Comparison of ENCODE assay signal across 8 mouse cellular contexts in the genomic region with DNA sequence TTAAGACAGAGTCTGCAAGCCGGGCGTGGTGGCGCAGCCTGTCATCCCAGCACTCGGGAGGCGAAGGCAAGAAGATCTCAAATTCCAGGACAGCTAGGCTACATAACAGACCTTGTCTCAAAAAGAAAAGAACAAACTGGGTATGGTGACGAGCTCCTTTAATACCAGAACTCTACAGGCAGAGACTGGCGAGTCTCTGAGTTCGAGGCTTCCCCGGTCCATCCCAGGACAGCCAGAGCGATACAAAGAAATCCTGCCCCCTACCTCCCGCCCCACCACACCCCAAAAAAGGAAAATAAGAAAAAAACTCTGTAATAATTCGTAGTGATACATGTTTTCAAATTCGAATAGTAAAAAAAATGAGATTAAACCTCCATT. TPM values are rescaled to one million over a fixed set of nuclear protein-coding genes. Genes with fewer than 3 reads are reported as not detected.
DNase-seq lines count a peak whose midpoint lies in the region; ATAC-seq and TF ChIP-seq lines count a peak whose summit lies in the region.

No protein-coding gene starts in this region.

- peak overlapping the region; percentile 99 for H3K4me3 ChIP-seq in lung, adult 2 months (replicated peaks; ENCODE audit: extremely low read depth, low read depth, low read length)
- H3K4me3 ChIP-seq in embryonic facial prominence, embryonic 12.5 days, result peak overlapping the region; percentile 85
- H3K4me3 ChIP-seq in intestine, embryonic 14.5 days (ENCODE audit: low read depth, low read length), result peak overlapping the region; percentile 68
- peak overlapping the region; percentile 79 for H3K4me3 ChIP-seq in neural tube, embryonic 12.5 days

- H3K4me2 ChIP-seq in embryonic facial prominence, embryonic 12.5 days (replicated peaks), result peak overlapping the region; percentile 80
- peak overlapping the region; percentile 75 for H3K4me2 ChIP-seq in intestine, embryonic 14.5 days (ENCODE audit: low read length)
- peak overlapping the region; percentile 74 for H3K4me2 ChIP-seq in neural tube, embryonic 12.5 days (replicated peaks)

- no peak for DNase-seq in lung, adult 2 months
- DNase-seq in lung, postnatal 10 days, result no peak
- no peak for DNase-seq in intestine, embryonic 14.5 days (ENCODE audit: low spot score)
- no peak for DNase-seq in thymus, postnatal 14 days
- no peak for DNase-seq in urinary bladder, postnatal 36 days (ENCODE audit: low spot score in 2 of 2)
- no peak for DNase-seq in thymus, postnatal 10 days (ENCODE audit: low spot score in 2 of 2)

- H3K27me3 ChIP-seq in embryonic facial prominence, embryonic 12.5 days, result no peaks in the 10 kb centered on the region
- no peaks in the 10 kb centered on the region for H3K27me3 ChIP-seq in intestine, embryonic 14.5 days (replicated peaks; ENCODE audit: control insufficient read depth, insufficient read depth, low read length)
- no peaks in the 10 kb centered on the region for H3K27me3 ChIP-seq in neural tube, embryonic 12.5 days (replicated peaks)

- no peak for TF ChIP-seq CTCF in lung, adult 2 months (IDR thresholded peaks at IDR 0.05; ENCODE audit: insufficient read depth, low read length)

- no peaks in the 10 kb centered on the region for H3K9me3 ChIP-seq in embryonic facial prominence, embryonic 12.5 days
- no peaks in the 10 kb centered on the region for H3K9me3 ChIP-seq in intestine, embryonic 14.5 days (ENCODE audit: control insufficient read depth, low read length)
- no peaks in the 10 kb centered on the region for H3K9me3 ChIP-seq in neural tube, embryonic 12.5 days

- ATAC-seq in embryonic facial prominence, embryonic 12.5 days (ENCODE audit: insufficient number of reproducible peaks, insufficient read depth, low FRiP score, low TSS enrichment), result no peak
- ATAC-seq in intestine, embryonic 14.5 days (replicated peaks; ENCODE audit: low FRiP score, low TSS enrichment, low read depth), result no peak
- no peak for ATAC-seq in neural tube, embryonic 12.5 days (ENCODE audit: low FRiP score, low read depth)

- H3K36me3 ChIP-seq in embryonic facial prominence, embryonic 12.5 days, result peaks cover 42% of the 10 kb centered on the region
- peaks cover 35% of the 10 kb centered on the region for H3K36me3 ChIP-seq in intestine, embryonic 14.5 days (ENCODE audit: control insufficient read depth, insufficient read depth, low read length)
- peaks cover 33% of the 10 kb centered on the region for H3K36me3 ChIP-seq in neural tube, embryonic 12.5 days

- H3K27ac ChIP-seq in embryonic facial prominence, embryonic 12.5 days, result peak overlapping the region; percentile 95
- H3K27ac ChIP-seq in intestine, embryonic 14.5 days (ENCODE audit: low read depth), result peak overlapping the region; percentile 96
- H3K27ac ChIP-seq in neural tube, embryonic 12.5 days, result peak overlapping the region; percentile 63; the same call in 1 of the 2 replicates

- WGBS in lung, adult 2 months, result 3% methylated on average over 13 of the region's 13 CpGs
- 6% methylated on average over 13 of the region's 13 CpGs for whole genome bisulfite sequencing in embryonic facial prominence, embryonic 12.5 days
- 4% methylated on average over 13 of the region's 13 CpGs for WGBS in intestine, embryonic 14.5 days
- 7% methylated on average over 13 of the region's 13 CpGs for WGBS in neural tube, embryonic 12.5 days

- H3K4me1 ChIP-seq in lung, adult 2 months (ENCODE audit: control insufficient read depth, insufficient read depth, low read length), result peaks cover 3% of the 10 kb centered on the region
- peaks cover 8% of the 10 kb centered on the region for H3K4me1 ChIP-seq in embryonic facial prominence, embryonic 12.5 days
- peaks cover 6% of the 10 kb centered on the region for H3K4me1 ChIP-seq in intestine, embryonic 14.5 days (replicated peaks; ENCODE audit: control insufficient read depth, insufficient read depth, low read length)
- peaks cover 10% of the 10 kb centered on the region for H3K4me1 ChIP-seq in neural tube, embryonic 12.5 days

- H3K9ac ChIP-seq in embryonic facial prominence, embryonic 12.5 days, result peak overlapping the region; percentile 74
- H3K9ac ChIP-seq in intestine, embryonic 14.5 days (ENCODE audit: low read length), result peak overlapping the region; percentile 93
- peak overlapping the region; percentile 81 for H3K9ac ChIP-seq in neural tube, embryonic 12.5 days

- no peak for TF ChIP-seq POLR2A in lung, adult 2 months (IDR thresholded peaks at IDR 0.05; ENCODE audit: borderline replicate concordance, extremely low read depth, low read depth, low read length)

RNA-seq across cellular contexts. Expression of a gene that starts 0.9 kb away (rescaled TPM):
- polyA plus RNA-seq in lung, adult 2 months (2012; rRNA removed), result 10.4 and 13.4 TPM in 2 replicates
- polyA plus RNA-seq in embryonic facial prominence, embryonic 12.5 days (2016; fragmentation: Nextera tagmentation; extraction: Ambion mirVana), result 27.0 and 30.3 TPM in 2 replicates
- 21.4 and 26.5 TPM in 2 replicates for polyA plus RNA-seq in intestine, embryonic 14.5 days (2014; fragmentation: Nextera tagmentation; extraction: Ambion mirVana)
- 25.1 and 27.8 TPM in 2 replicates for polyA plus RNA-seq in neural tube, embryonic 12.5 days (2016; fragmentation: Nextera tagmentation; extraction: Ambion mirVana)

RNA-seq across cellular contexts. Expression of a gene that starts 12.7 kb away (rescaled TPM):
- polyA plus RNA-seq in lung, adult 2 months (2012; rRNA removed), result 6.9 and 9.6 TPM in 2 replicates
- not detected in 2 replicates for polyA plus RNA-seq in embryonic facial prominence, embryonic 12.5 days (2016; fragmentation: Nextera tagmentation; extraction: Ambion mirVana)
- polyA plus RNA-seq in intestine, embryonic 14.5 days (2014; fragmentation: Nextera tagmentation; extraction: Ambion mirVana), result not detected in 2 replicates
- 0.37 TPM in 1 of 2 replicates, not detected in the other for polyA plus RNA-seq in neural tube, embryonic 12.5 days (2016; fragmentation: Nextera tagmentation; extraction: Ambion mirVana)

RNA-seq across cellular contexts. Expression of a gene that starts 35.1 kb away (rescaled TPM):
- 12.8 and 22.0 TPM in 2 replicates for polyA plus RNA-seq in lung, adult 2 months (2012; rRNA removed)
- polyA plus RNA-seq in embryonic facial prominence, embryonic 12.5 days (2016; fragmentation: Nextera tagmentation; extraction: Ambion mirVana), result 318 and 338 TPM in 2 replicates
- polyA plus RNA-seq in intestine, embryonic 14.5 days (2014; fragmentation: Nextera tagmentation; extraction: Ambion mirVana), result 184 and 216 TPM in 2 replicates
- 333 and 353 TPM in 2 replicates for polyA plus RNA-seq in neural tube, embryonic 12.5 days (2016; fragmentation: Nextera tagmentation; extraction: Ambion mirVana)

RNA-seq across cellular contexts. Expression of a gene that starts 42.2 kb away (rescaled TPM):
- 25.6 and 28.6 TPM in 2 replicates for polyA plus RNA-seq in lung, adult 2 months (2012; rRNA removed)
- 85.3 and 86.4 TPM in 2 replicates for polyA plus RNA-seq in embryonic facial prominence, embryonic 12.5 days (2016; fragmentation: Nextera tagmentation; extraction: Ambion mirVana)
- 81.6 and 87.9 TPM in 2 replicates for polyA plus RNA-seq in intestine, embryonic 14.5 days (2014; fragmentation: Nextera tagmentation; extraction: Ambion mirVana)
- 121 and 123 TPM in 2 replicates for polyA plus RNA-seq in neural tube, embryonic 12.5 days (2016; fragmentation: Nextera tagmentation; extraction: Ambion mirVana)
